Mouse (Mus musculus) liver, postnatal 0 days (tissue): ENCODE data around the gene Sp100.

Experiments
- CTCF ChIP-seq: sonication (generic); IDR thresholded peaks from 2 replicates; pipeline ENCODE4 v1.5.1; 2016; ENCODE audit warnings: antibody characterized with exemption, low read depth
- EP300 ChIP-seq: IDR thresholded peaks from 2 replicates; pipeline ENCODE4 v1.6.1; 2016; ENCODE audit warnings: antibody characterized with exemption, low read depth, mild to moderate bottlenecking

- no peak for TF ChIP-seq CTCF
- TF ChIP-seq EP300, result no peak
Measured at GRCm38 (mm10) chr1:85690544-85690943, 40.8 kb downstream of the Sp100 start.
